Mouse (Mus musculus) lung, adult 2 months (tissue): ENCODE measurements around the gene Pbx3. TPM values are rescaled to one million over a fixed set of nuclear protein-coding genes. Genes with fewer than 3 reads are reported as not detected.

Experiments
- DNase-seq: peaks from one replicate; pipeline ENCODE4 v3.0.0; 2022
- H3K4me1 ChIP-seq: fragments of 200-500 bp; 2 replicates; pipeline ENCODE4 v1.6.1; 2011; ENCODE audit warnings: low read length; ENCODE audit not compliant: control insufficient read depth, insufficient read depth
- H3K4me3 ChIP-seq: fragments of 200-500 bp; replicated peaks from 2 replicates; pipeline ENCODE3; 2011; ENCODE audit warnings: low read depth, mild to moderate bottlenecking, control low read depth, low read length; ENCODE audit errors: extremely low read depth
- CTCF ChIP-seq: fragments of 200-500 bp; IDR thresholded peaks from 2 replicates; pipeline ENCODE4 v1.5.1; 2011; ENCODE audit warnings: mild to moderate bottlenecking, low read length, control low read depth; ENCODE audit not compliant: insufficient read depth
- POLR2A ChIP-seq: fragments of 200-500 bp; IDR thresholded peaks from 2 replicates; pipeline ENCODE4 v1.6.1; 2011; ENCODE audit warnings: low read depth, mild to moderate bottlenecking, control low read depth, low read length, borderline replicate concordance; ENCODE audit errors: extremely low read depth
- WGBS: fragments of 180-500 bp; shearing (Covaris S2); methylation state at CpG from one replicate; pipeline ENCODE4 v1.1.7; 2018; 5-methylcytosine and 5-hydroxymethylcytosine counted together
- polyA plus RNA-seq: library from polyadenylated mRNA; depleted of rRNA; stranded (reverse); fragments of >200 nt; gene quantifications from 2 replicates; pipeline ENCODE4 v1.2.3, GENCODE M21; 2012

Pbx3 gene
- polyA plus RNA-seq, 1 experiment = 14.7 TPM

DNA sequence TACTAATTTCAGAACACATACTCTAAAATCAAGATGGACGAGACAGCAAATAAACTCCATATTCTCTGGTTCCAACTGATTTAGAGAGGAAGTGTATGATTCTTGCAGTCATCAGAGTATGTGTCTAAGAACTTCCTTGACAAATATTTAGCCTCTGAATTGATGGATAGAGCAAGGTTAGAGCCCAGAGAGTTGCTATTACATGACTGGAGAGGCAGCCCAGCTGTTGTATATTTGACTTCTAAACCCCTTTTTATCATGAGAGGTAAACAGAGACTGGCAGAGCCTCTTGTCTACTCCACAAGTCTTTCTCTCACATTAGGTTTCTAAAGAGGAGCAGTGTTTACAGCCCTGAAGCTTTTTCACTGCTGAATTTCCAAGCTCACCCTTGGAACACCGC, 115.3 kb downstream of the Pbx3 start:
- no peak for TF ChIP-seq CTCF
- no peak for TF ChIP-seq POLR2A
- H3K4me3 ChIP-seq = no peak overlapping the region
- 69% methylated on average over 2 of the region's 2 CpGs for WGBS
- H3K4me1 ChIP-seq = no peaks in the 10 kb centered on the region; the same call in 1 of the 2 replicates
- DNase-seq = no peak

DNA sequence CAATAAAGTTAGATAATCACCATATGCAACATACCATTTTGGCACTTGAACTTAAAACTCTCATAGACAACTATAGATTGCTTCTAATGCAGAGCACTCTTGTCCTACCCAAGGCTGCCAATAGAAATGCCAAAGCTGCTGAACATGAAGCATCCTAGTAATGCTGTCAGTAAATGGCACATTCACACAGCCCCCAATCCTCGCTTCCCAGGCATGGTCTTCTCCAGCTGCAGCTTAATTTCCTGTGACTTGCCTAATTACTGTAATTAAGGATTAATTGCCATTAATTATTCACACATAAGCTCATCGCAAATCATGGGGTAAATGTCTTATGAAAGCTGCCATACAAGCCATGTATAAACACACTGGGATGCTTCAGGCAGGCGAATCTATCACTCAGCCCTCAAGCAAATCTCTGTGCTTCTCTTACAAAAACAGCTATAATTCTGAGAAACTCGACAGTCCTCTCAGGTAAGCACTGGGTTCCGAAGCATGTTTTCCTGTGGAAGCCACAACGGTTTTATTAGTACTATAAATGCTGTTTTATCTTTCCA, 116.9 kb downstream of the Pbx3 start:
- H3K4me3 ChIP-seq = no peak overlapping the region
- no peaks in the 10 kb centered on the region; the same call in 1 of the 2 replicates for H3K4me1 ChIP-seq
- TF ChIP-seq CTCF = no peak
- no peak for TF ChIP-seq POLR2A
- WGBS = 78% methylated on average over 6 of the region's 6 CpGs
- DNase-seq = no peak

DNA sequence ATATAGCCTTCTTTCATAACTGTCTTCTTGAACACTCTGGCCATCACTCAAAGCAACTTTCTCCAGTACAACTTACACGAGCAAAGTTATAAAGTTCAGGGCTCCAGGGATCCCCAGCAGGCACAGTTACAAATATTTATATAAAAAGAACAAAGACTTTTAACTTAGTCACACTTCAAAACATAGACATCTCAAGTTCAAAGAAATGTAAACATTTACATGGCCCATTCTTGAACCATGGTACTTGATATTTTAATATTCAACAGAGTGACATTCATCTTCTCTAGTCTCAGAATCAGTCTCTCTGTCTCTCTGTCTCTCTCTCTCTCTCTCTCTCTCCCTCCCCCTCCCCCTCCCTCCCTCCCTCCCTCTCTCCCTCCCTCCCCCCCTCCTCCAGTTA, 119.3 kb downstream of the Pbx3 start:
- 10% methylated on average over 1 of the region's 1 CpGs for WGBS
- H3K4me1 ChIP-seq = no peaks in the 10 kb centered on the region; the same call in 1 of the 2 replicates
- no peak for DNase-seq

DNA sequence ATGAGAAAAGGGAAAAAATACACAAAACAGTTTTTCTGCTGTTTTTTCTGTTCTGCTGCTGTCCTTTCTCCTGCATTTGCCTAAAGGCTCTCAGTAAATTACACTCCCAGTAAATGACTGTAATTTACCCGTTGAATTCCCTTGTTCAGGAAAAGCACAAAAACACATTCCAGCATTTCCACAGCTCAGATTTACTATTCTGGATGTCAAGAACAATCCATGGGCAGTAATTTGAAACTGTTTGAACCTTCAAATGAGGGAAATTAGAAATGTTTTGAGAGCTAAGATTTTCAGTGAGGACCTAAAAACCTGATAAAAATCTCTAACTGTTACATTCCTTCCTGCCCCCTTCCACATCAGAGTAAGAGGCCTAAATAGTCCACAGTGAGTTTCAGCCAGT, 119.8 kb downstream of the Pbx3 start:
- DNase-seq = no peak
- WGBS = 28% methylated on average over 1 of the region's 1 CpGs
- H3K4me1 ChIP-seq = no peaks in the 10 kb centered on the region; the same call in 1 of the 2 replicates
- no peak for TF ChIP-seq POLR2A
- TF ChIP-seq CTCF = no peak
- H3K4me3 ChIP-seq = no peak overlapping the region

More for the DNA sequence above, 119.3 kb downstream of the Pbx3 start:
- no peak for TF ChIP-seq POLR2A
- no peak for TF ChIP-seq CTCF
- H3K4me3 ChIP-seq = no peak overlapping the region

DNA sequence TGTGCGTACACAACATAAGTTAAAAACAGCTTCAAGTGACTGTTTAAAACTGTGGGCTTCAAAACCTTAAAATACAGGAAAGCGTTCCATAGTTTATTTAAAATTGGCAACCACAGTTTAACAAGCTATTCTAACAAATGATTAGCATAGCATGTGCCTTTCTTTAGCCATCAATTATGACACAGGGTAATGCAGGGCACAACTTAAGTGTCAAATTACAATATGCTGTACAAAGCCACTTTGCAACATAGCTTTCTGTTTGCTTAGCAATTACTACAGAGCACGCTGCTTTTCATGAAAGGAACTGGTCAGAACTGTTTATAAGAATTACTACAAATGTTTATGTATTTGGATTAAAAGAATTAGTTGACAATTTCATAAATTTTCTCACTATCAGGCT, 120.7 kb downstream of the Pbx3 start:
- no peak for DNase-seq
- TF ChIP-seq POLR2A = no peak
- no peak for TF ChIP-seq CTCF
- Histone ChIP-seq H3K4me1 (no peaks in the 10 kb centered on the region), H3K4me3 (no peak overlapping the region)
- WGBS = 46% methylated on average over 3 of the region's 3 CpGs

DNA sequence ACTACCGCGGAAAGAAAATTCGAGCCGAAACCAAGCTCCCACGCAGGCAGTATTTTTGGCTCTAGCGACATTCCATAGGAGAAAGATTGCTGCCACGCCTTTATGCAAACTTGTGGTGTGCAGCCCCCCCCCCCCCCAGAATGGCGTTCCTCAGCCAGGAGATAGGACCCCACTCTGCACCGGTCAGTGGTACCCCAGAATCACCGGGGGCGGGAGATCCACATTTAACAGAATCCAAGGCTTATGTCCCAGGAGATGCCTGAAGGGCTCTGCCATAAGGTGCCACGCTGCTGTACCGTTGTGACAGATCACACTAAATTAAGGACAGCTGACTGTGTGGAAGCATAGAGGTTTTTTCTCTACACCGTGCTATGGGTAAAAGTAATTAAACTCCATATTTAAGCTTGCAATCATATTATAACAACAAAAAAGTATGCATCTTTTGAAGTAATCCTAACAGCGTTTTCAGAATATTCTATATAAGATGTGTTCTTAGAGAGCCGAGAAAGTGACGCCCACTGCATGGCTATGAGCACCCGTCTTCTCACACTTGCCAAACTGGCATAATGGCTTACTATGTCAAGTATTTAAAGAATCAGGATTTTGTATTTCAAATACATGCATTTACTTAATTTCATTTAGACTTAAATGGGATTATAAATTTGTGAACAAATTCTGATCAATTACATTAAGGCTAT, 122.8 kb downstream of the Pbx3 start:
- H3K4me3 ChIP-seq = peak overlapping the region; percentile 71
- TF ChIP-seq CTCF = no peak
- TF ChIP-seq POLR2A = no peak
- 17% methylated on average over 18 of the region's 18 CpGs for WGBS
- no peak for DNase-seq
- H3K4me1 ChIP-seq = no peaks in the 10 kb centered on the region

DNA sequence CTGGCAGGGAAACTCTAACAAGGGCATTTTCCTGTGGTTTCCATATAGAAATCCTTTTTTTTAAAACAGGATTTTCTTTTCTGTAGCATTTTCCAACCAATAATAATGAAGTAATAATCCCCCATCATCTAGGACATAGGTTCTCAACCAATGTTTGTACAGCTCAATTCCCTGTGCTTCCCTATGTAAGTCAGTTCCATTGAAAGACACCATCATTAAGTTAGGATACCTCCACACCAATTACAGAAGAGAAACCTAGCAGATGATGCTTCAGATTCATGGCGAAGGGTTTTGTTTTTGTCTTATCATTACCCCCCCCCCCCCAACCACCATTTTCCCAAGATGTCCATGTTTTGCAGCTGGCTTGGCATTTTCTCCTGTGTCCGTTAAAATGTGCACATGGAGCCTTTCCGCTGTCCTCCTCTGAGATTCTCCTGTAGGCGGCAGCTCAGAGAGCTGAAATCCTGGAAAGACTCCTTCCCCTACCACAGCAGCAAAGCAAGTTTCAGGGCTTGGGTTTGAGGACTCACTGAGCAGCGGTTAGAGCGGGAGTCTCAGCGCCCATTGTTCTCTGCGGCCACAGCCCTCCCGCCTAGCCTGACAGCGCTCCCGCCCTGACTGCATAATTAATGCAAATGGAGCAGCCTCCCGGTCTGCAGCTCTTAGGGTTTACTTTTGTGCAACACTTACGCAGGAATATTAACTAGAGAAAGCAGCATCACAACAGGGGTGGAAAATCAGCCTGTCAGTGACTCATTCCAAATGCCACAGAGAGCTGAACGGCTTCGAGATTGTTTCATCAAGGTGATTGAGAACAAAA, 123.6 kb downstream of the Pbx3 start:
- DNase-seq = peak; percentile 50
- H3K4me1 ChIP-seq = no peaks in the 10 kb centered on the region
- TF ChIP-seq CTCF (0 out of 2 replicates have a peak, but pooled peaks have one; percentile 16), POLR2A (no peak)
- WGBS = 2% methylated on average over 15 of the region's 15 CpGs
- peak overlapping the region; percentile 71 for H3K4me3 ChIP-seq

DNA sequence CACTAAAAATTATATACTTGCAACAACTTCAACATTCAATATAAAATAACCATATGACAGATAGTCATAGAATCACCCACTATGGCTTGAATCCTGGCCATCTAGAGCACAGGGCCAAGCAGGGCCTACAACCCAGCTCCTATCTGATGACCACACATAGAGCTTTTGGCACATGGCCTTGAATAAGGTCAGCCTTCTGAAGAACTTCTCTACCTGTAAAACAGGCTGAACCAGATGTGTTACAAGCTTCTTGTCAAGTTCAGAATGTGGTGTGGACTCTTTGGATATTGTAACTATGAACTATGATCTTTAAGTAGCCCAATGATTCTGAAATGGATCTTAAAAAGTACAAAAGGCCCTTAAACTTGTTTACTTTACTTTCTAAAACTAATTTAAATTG, 132.1 kb downstream of the Pbx3 start:
- no peak for TF ChIP-seq CTCF
- TF ChIP-seq POLR2A = no peak
- Histone ChIP-seq H3K4me3 (no peak overlapping the region), H3K4me1 (no peaks in the 10 kb centered on the region)
- no peak for DNase-seq

DNA sequence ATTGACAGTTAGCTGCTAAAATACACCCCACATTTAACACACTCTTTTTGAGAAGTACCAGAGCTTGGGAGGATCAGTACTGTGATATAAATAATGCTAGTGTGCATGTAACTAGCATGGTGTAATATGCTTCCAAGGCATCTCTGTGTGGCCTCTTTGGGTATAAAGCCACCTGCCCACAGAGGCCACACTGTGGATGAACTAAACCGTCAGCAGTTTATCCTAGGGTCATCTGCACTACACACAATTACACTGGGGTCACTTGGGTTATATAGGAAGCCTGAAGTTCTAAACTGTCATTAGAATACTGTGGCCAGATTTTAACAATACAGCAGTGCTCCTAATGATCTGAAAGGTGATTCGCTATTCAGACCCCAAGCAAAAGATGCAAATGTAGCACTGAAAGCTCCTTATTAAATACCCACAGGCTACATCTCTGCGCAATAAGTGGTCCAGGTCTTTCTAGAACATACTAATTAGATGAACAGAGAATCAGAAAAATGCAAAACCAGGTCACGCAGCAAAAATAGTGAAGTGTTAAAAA, 133.6 kb downstream of the Pbx3 start:
- no peak overlapping the region for H3K4me3 ChIP-seq
- 89% methylated on average over 4 of the region's 4 CpGs for WGBS
- TF ChIP-seq CTCF (no peak), POLR2A (no peak)
- H3K4me1 ChIP-seq = no peaks in the 10 kb centered on the region
- DNase-seq = no peak
